Mouse (Mus musculus): ENCODE measurements around the gene Wls.

Wls gene

DNA sequence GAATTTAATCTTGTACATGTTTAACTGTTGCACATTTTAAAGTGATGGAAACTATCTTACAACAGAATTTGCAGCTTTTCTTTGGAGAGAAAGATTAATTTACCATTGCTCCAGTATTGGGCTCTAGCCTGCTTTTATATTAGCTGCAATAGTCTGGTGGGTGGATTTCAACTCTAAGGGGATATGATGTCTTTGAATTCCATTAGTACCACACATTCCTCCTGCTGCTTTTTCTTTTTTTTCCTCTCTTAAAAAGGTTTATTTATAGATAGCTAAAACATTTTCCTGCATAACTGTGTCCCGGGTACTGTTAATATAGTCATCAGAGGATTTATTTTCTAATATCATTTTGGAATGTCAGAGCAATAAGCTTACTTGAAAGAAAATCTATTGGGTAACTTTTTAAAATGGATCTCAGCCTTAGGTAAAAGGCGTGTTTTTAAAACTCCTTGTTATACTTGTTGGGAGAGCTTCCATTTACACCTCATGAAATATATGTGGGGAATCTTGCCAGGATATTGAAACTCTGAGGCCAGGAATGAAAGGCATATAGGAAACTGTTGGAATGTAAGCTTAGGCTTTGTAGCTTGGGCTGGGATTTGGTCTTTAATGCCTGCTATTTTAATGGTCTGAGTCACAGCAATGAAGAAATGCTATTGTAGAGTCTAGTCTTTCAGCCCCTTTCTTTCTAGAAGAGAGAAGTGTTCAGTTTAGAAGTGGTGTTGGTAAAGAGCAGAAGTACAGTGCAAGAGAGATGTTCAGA lies 78.0 kb downstream of the Wls start:
- DNase-seq, result no peak
